Mouse (Mus musculus): Measurements from ENCODE around the gene Lpcat3. TPM values are rescaled to one million over a fixed set of nuclear protein-coding genes. Genes with fewer than 3 reads are reported as not detected.

Lpcat3 gene
- 36.6 and 50.7 TPM in 2 replicates for polyA plus RNA-seq (2012; rRNA removed)

GRCm38 (mm10) chr6:124662477-124663423 is at the start of gene Lpcat3:
TSS of gene Lpcat3 (plus strand) at chr6:124663027.

DNA sequence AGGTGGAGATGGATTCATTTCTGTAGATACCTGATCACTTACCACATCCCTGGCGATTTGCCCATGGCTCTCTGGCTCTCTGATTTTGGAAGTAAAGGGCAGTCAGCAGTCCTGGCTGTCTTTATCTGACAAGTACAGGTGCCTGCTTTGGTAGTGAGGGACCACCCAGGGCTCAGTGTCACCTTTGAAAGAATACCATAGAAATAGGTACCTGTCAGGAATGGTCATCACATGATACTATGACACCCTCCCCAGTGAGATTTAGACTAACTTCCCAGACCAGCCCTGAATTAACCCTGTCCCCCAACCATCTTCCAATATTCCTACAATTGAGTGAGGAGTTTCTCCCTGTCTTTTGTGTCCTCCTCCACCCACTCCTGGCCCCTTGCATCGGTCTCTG is 26.8 kb upstream of the Lpcat3 start, which contains the start of gene C1s2:
Gene C1s2 (minus strand): TSS at position 101 of the 400 bp plus-strand sequence.

GRCm38 (mm10) chr6:124711824-124712782 is 49.3 kb downstream of the Lpcat3 start, which contains the start of the genes Emg1 and Phb2:
TSS of gene Emg1 (minus strand) at chr6:124712178.
TSS of gene Phb2 (plus strand) at chr6:124712336.

DNA sequence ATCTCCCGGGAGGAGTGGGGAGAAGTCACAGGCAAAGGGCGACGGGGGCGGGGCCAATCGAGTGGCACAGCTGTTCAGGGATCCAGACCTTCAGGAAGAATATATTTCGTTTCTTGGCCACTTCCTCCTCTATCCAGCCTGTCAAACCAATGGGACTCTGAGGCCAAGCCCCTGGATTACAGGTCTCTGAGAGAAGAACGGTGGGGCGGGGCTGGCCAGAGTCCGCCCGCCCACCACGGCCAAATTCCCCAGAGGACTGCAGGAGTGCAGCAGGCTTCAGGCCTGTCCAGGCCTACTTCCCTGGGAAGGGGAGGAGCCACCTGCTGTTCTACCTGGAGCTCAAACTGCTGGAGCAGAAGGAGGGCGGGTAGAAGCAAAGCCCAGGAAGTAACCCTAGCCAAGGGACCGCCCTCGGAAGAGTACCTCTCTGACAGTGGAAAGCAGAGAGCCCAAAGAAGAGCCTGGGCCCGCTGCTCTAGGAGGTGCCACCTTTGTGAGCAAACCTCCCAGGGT is 75.7 kb downstream of the Lpcat3 start, which contains the start of gene Ptpn6:
Gene Ptpn6 (minus strand): TSS at position 204 of the 513 bp plus-strand sequence.

DNA sequence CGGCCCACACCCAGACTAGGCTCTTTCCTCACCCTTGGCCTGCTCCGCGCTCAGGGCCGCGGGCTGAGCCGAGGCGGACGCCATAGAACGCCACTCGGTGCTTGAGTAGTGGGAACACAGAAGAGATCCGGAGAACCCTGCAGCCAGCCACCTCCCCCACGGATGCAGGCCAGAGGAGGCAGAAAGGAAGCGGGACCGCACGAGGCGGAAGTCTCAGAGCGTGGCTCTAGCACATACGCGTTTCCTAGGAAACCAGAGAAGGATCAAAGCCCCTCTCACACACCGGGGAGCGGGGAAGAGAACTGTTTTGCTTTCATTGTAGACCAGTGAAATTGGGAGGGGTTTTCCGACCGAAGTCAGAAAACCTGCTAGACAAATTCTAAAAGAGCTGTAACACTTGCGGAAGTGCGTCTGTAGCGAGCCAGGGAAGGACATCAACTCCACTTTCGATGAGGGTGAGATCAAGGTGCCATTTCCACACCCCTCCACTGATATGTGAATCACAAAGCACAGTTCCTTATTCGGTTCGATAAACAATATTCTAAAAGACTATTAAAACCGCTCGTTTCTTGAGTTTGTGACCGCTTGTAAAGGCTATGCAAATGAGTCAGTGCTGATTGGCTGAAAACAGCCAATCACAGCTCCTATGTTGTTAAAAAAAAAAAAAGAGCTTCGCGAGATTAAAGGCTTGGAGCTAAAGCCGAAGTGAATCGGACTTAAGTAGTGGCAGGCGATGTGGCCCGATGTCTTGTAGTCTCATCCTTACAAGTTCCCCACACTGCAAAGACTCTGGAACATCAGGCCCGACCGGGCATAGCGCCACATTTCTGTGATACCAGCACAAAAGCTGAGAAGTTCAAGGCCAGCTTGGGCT is 78.3 kb downstream of the Lpcat3 start, which contains the start of gene Grcc10:
Gene Grcc10 (minus strand): TSS at position 487 of the 874 bp plus-strand sequence.

Other genes with a start within 250 kb of the Lpcat3 start
- 56.3 and 67.4 TPM in 2 replicates for gene Pex5, start 248.0 kb upstream of the Lpcat3 start, polyA plus RNA-seq (2012; rRNA removed)
- gene Clstn3, start 198.2 kb upstream of the Lpcat3 start, polyA plus RNA-seq (2012; rRNA removed), result 13.7 and 17.0 TPM in 2 replicates
- gene C1rl, start 169.9 kb upstream of the Lpcat3 start, polyA plus RNA-seq (2012; rRNA removed), result 0.32 and 0.35 TPM in 2 replicates
- gene C1ra, start 150.6 kb upstream of the Lpcat3 start, polyA plus RNA-seq (2012; rRNA removed), result 0.12 and 0.24 TPM in 2 replicates
- 2.5 and 2.9 TPM in 2 replicates for gene C1s1, start 120.7 kb upstream of the Lpcat3 start, polyA plus RNA-seq (2012; rRNA removed)
- gene C1rb, start 92.7 kb upstream of the Lpcat3 start, polyA plus RNA-seq (2012; rRNA removed), result not detected in 2 replicates
- gene C1s2, start 26.9 kb upstream of the Lpcat3 start, polyA plus RNA-seq (2012; rRNA removed), result 0.24 and 0.26 TPM in 2 replicates
- 177 and 187 TPM in 2 replicates for gene Emg1, start 49.2 kb downstream of the Lpcat3 start, polyA plus RNA-seq (2012; rRNA removed)
- gene Phb2, start 49.3 kb downstream of the Lpcat3 start, polyA plus RNA-seq (2012; rRNA removed), result 185 and 198 TPM in 2 replicates
- 5.3 and 7.8 TPM in 2 replicates for gene Ptpn6, start 75.7 kb downstream of the Lpcat3 start, polyA plus RNA-seq (2012; rRNA removed)
- 383 and 432 TPM in 2 replicates for gene Grcc10, start 78.3 kb downstream of the Lpcat3 start, polyA plus RNA-seq (2012; rRNA removed)
- 0.11 TPM in 1 of 2 replicates, not detected in the other for gene Gm45234, start 93.0 kb downstream of the Lpcat3 start, polyA plus RNA-seq (2012; rRNA removed)
- gene Atn1, start 93.5 kb downstream of the Lpcat3 start, polyA plus RNA-seq (2012; rRNA removed), result 40.9 and 65.1 TPM in 2 replicates
- gene Eno2, start 106.6 kb downstream of the Lpcat3 start, polyA plus RNA-seq (2012; rRNA removed), result 9.1 and 11.8 TPM in 2 replicates
- 4.2 and 11.4 TPM in 2 replicates for gene Lrrc23, start 116.7 kb downstream of the Lpcat3 start, polyA plus RNA-seq (2012; rRNA removed)
- 6.0 and 8.9 TPM in 2 replicates for gene Spsb2, start 145.6 kb downstream of the Lpcat3 start, polyA plus RNA-seq (2012; rRNA removed)
- 559 and 705 TPM in 2 replicates for gene Tpi1, start 151.3 kb downstream of the Lpcat3 start, polyA plus RNA-seq (2012; rRNA removed)
- gene Usp5, start 166.5 kb downstream of the Lpcat3 start, polyA plus RNA-seq (2012; rRNA removed), result 111 and 146 TPM in 2 replicates
- gene Cdca3, start 166.5 kb downstream of the Lpcat3 start, polyA plus RNA-seq (2012; rRNA removed), result 157 and 168 TPM in 2 replicates
- 2.2 and 3.0 TPM in 2 replicates for gene Gnb3, start 177.2 kb downstream of the Lpcat3 start, polyA plus RNA-seq (2012; rRNA removed)
- 103 and 125 TPM in 2 replicates for gene P3h3, start 194.7 kb downstream of the Lpcat3 start, polyA plus RNA-seq (2012; rRNA removed)
- gene Gpr162, start 201.0 kb downstream of the Lpcat3 start, polyA plus RNA-seq (2012; rRNA removed), result 13.4 and 15.2 TPM in 2 replicates
- gene Cd4, start 225.2 kb downstream of the Lpcat3 start, polyA plus RNA-seq (2012; rRNA removed), result 0.01 and 0.05 TPM in 2 replicates
- 2.3 and 3.2 TPM in 2 replicates for gene Lag3, start 248.7 kb downstream of the Lpcat3 start, polyA plus RNA-seq (2012; rRNA removed)

All from central nervous system, embryonic 11.5 days (tissue).